Mouse (Mus musculus) brain, embryonic 14.5 days (tissue): Measurements from ENCODE around the gene Hopx.

ENCODE experiments used
- CTCF ChIP-seq: fragments of 200-500 bp; IDR thresholded peaks from 2 replicates; pipeline ENCODE4 v1.5.1; 2012; ENCODE audit warnings: inconsistent platforms, mild to moderate bottlenecking, moderate library complexity, borderline replicate concordance; ENCODE audit not compliant: insufficient read depth, insufficient read length; ENCODE audit errors: extremely low read depth
- POLR2A ChIP-seq: fragments of 200-500 bp; IDR thresholded peaks from 2 replicates; pipeline ENCODE4 v1.6.1; 2012; ENCODE audit warnings: mild to moderate bottlenecking, inconsistent platforms, borderline replicate concordance; ENCODE audit not compliant: poor library complexity, insufficient read depth, insufficient read length, severe bottlenecking; ENCODE audit errors: extremely low read depth

GRCm38 (mm10) chr5:77157777-77158540, 43.0 kb upstream of the Hopx start:
- TF ChIP-seq CTCF (no peak), POLR2A (no peak)
